Mouse (Mus musculus): ENCODE measurements around the gene Gapvd1.

Gene Gapvd1

GRCm38 (mm10) chr2:34635249-34636165, 119.5 kb downstream of the Gapvd1 start:
- no peak for DNase-seq (ENCODE audit: low spot score)

- DNase-seq (ENCODE audit: low spot score): no peak
Observed at GRCm38 (mm10) chr2:34632051-34632450, 123.0 kb downstream of the Gapvd1 start.

GRCm38 (mm10) chr2:34630445-34630844, 124.6 kb downstream of the Gapvd1 start:
- DNase-seq (ENCODE audit: low spot score): no peak

GRCm38 (mm10) chr2:34629758-34630157, 125.3 kb downstream of the Gapvd1 start:
- no peak for DNase-seq (ENCODE audit: low spot score)

GRCm38 (mm10) chr2:34628903-34629540, 126.0 kb downstream of the Gapvd1 start:
- peak; percentile 83 for DNase-seq (ENCODE audit: low spot score)

GRCm38 (mm10) chr2:34627328-34628226, 127.5 kb downstream of the Gapvd1 start:
- DNase-seq (ENCODE audit: low spot score): no peak

All from adipocyte (in vitro differentiated cells).